Mouse (Mus musculus) right cerebral cortex, postnatal 25 days (tissue): ENCODE results near the gene Hs6st3.

ENCODE experiments used
- DNase-seq: peaks from one replicate; pipeline ENCODE4 v3.0.0; 2022

The Hs6st3 gene

GRCm38 (mm10) chr14:119820562-119820961, 682.4 kb downstream of the Hs6st3 start:
- DNase-seq, result no peak

- no peak for DNase-seq
These were observed 693.2 kb downstream of the Hs6st3 start for GRCm38 (mm10) chr14:119831165-119832011.

- DNase-seq, result no peak
These were observed 693.8 kb downstream of the Hs6st3 start for GRCm38 (mm10) chr14:119832012-119832325.

- no peak for DNase-seq
These were observed 694.8 kb downstream of the Hs6st3 start for GRCm38 (mm10) chr14:119832940-119833339.

- DNase-seq, result no peak
These were observed 696.0 kb downstream of the Hs6st3 start for GRCm38 (mm10) chr14:119834008-119834700.

- DNase-seq, result no peak
These were observed 697.9 kb downstream of the Hs6st3 start for GRCm38 (mm10) chr14:119836051-119836450.

GRCm38 (mm10) chr14:119847540-119847939, 709.4 kb downstream of the Hs6st3 start:
- DNase-seq, result no peak

- DNase-seq, result no peak
These were observed 710.7 kb downstream of the Hs6st3 start for GRCm38 (mm10) chr14:119848759-119849298.

- no peak for DNase-seq
These were observed 711.2 kb downstream of the Hs6st3 start for GRCm38 (mm10) chr14:119849338-119849737.

- DNase-seq, result no peak
These were observed 714.0 kb downstream of the Hs6st3 start for GRCm38 (mm10) chr14:119852139-119852538.

GRCm38 (mm10) chr14:119857338-119858291, 719.5 kb downstream of the Hs6st3 start:
- peak; percentile 56 for DNase-seq

- DNase-seq, result no peak
These were observed 735.5 kb downstream of the Hs6st3 start for GRCm38 (mm10) chr14:119873617-119874016.

- DNase-seq, result no peak
These were observed 754.8 kb downstream of the Hs6st3 start for GRCm38 (mm10) chr14:119892922-119893321.

- DNase-seq, result no peak
These were observed 757.0 kb downstream of the Hs6st3 start for GRCm38 (mm10) chr14:119895097-119895496.

GRCm38 (mm10) chr14:119895765-119896465, 757.8 kb downstream of the Hs6st3 start:
- no peak for DNase-seq

GRCm38 (mm10) chr14:119902486-119902885, 764.3 kb downstream of the Hs6st3 start:
- DNase-seq, result no peak

- DNase-seq, result peak; percentile 9
These were observed 770.0 kb downstream of the Hs6st3 start for GRCm38 (mm10) chr14:119908032-119908675.

- no peak for DNase-seq
These were observed 776.4 kb downstream of the Hs6st3 start for GRCm38 (mm10) chr14:119914508-119914907.

- DNase-seq, result no peak
These were observed 780.3 kb downstream of the Hs6st3 start for GRCm38 (mm10) chr14:119918281-119919034.

GRCm38 (mm10) chr14:119919177-119919576, 781.0 kb downstream of the Hs6st3 start:
- DNase-seq, result no peak
